In genomic region chr14:23494496-23494800, GRCm38 (mm10) we compare ENCODE assay signal across 10 mouse cellular contexts.
A peak's percentile ranks its signal among the peaks of the same experiment; 100 is the strongest.
DNase-seq lines count a peak whose midpoint lies in the region; ATAC-seq and TF ChIP-seq lines count a peak whose summit lies in the region.
"Had no signal": no experiment of that assay in that cellular context is flagged by ENCODE, and none has a peak within 500 bp of the region (broad histone marks: within the 10 kb centered on the region; RNA-seq: fewer than 3 reads in every experiment).

No protein-coding gene starts in this region.

- TF ChIP-seq CTCF in left cerebral cortex, adult 2 months (IDR thresholded peaks at IDR 0.05) = no peak

- no peak overlapping the region for H3K9ac ChIP-seq in embryonic facial prominence, embryonic 12.5 days
- no peak overlapping the region for H3K9ac ChIP-seq in midbrain, embryonic 13.5 days (replicated peaks)
- H3K9ac ChIP-seq: hindbrain, embryonic 15.5 days; liver, embryonic 14.5 days had no signal

- no peak overlapping the region for H3K4me3 ChIP-seq in embryonic facial prominence, embryonic 12.5 days
- no peak overlapping the region for H3K4me3 ChIP-seq in midbrain, embryonic 13.5 days (replicated peaks)
- no peak overlapping the region for H3K4me3 ChIP-seq in left cerebral cortex, adult 2 months
- H3K4me3 ChIP-seq: hindbrain, embryonic 15.5 days had no signal

- peaks cover 7% of the 10 kb centered on the region; the same call in 1 of the 2 replicates for H3K4me1 ChIP-seq in embryonic facial prominence, embryonic 12.5 days
- no peaks in the 10 kb centered on the region for H3K4me1 ChIP-seq in midbrain, embryonic 13.5 days (replicated peaks)
- H3K4me1 ChIP-seq: hindbrain, embryonic 15.5 days had no signal

- H3K27ac ChIP-seq in embryonic facial prominence, embryonic 12.5 days = peak overlapping the region; percentile 68
- H3K27ac ChIP-seq in midbrain, embryonic 13.5 days = no peak overlapping the region
- H3K27ac ChIP-seq in left cerebral cortex, adult 2 months = no peak overlapping the region
- H3K27ac ChIP-seq: hindbrain, embryonic 15.5 days; liver, embryonic 14.5 days had no signal

- intact Hi-C loops in heart, postnatal 36 days (cut with DNase I) = no loop called here
- intact Hi-C loops in left cerebral cortex, adult 2 months (cut with DNase I) = no loop called here

- no peak overlapping the region for H3K4me2 ChIP-seq in embryonic facial prominence, embryonic 12.5 days (replicated peaks)
- no peak overlapping the region for H3K4me2 ChIP-seq in midbrain, embryonic 13.5 days (replicated peaks)
- H3K4me2 ChIP-seq: hindbrain, embryonic 15.5 days had no signal

- H3K36me3 ChIP-seq in embryonic facial prominence, embryonic 12.5 days = no peaks in the 10 kb centered on the region
- no peaks in the 10 kb centered on the region for H3K36me3 ChIP-seq in midbrain, embryonic 13.5 days
- H3K36me3 ChIP-seq: hindbrain, embryonic 15.5 days had no signal

- peak; percentile 22 to 34 for DNase-seq in cerebellum, postnatal 10 days
- DNase-seq in heart, postnatal 36 days = peak; percentile 45 to 49
- peak; percentile 34 for DNase-seq in lung, postnatal 14 days
- no peak for DNase-seq in left cerebral cortex, adult 2 months (ENCODE audit: extremely low spot score in 1 of 2, low spot score in 2 of 2)

- H3K27me3 ChIP-seq in embryonic facial prominence, embryonic 12.5 days = no peaks in the 10 kb centered on the region
- H3K27me3 ChIP-seq in midbrain, embryonic 13.5 days = no peaks in the 10 kb centered on the region
- H3K27me3 ChIP-seq: hindbrain, embryonic 15.5 days had no signal

- ATAC-seq in cerebellum, adult (ENCODE audit: insufficient number of reproducible peaks, low FRiP score, low TSS enrichment) = no peak
- ATAC-seq in embryonic facial prominence, embryonic 12.5 days (ENCODE audit: insufficient number of reproducible peaks, insufficient read depth, low FRiP score, low TSS enrichment) = peak; percentile 76
- ATAC-seq in midbrain, embryonic 13.5 days = no peak
- no peak for ATAC-seq in granulocyte monocyte progenitor cell, adult 5-6 weeks (replicated peaks; ENCODE audit: poor library complexity, severe bottlenecking)

- H3K9me3 ChIP-seq in embryonic facial prominence, embryonic 12.5 days = no peaks in the 10 kb centered on the region
- H3K9me3 ChIP-seq in midbrain, embryonic 13.5 days = no peaks in the 10 kb centered on the region
- H3K9me3 ChIP-seq: hindbrain, embryonic 15.5 days had no signal

- WGBS in embryonic facial prominence, embryonic 12.5 days = 54% methylated on average over 3 of the region's 3 CpGs
- 87% methylated on average over 3 of the region's 3 CpGs for WGBS in midbrain, embryonic 13.5 days

Comparison
In these comparisons a context has a peak if more than half of its experiments do, and no peak if none do; other contexts are left out.
1. DNase-seq: peak in cerebellum, postnatal 10 days (2 of 2), heart, postnatal 36 days (2 of 2) and lung, postnatal 14 days (single experiment); none in left cerebral cortex, adult 2 months (0 of 2).